Mouse (Mus musculus) embryonic facial prominence, embryonic 11.5 days (tissue): ENCODE results near the gene Cinp. TPM values are rescaled to one million over a fixed set of nuclear protein-coding genes. Genes with fewer than 3 reads are reported as not detected.

Experiments used
- ATAC-seq: fragments of 200-750 bp; cut with Nextera tagmentation; replicated peaks from 2 replicates; pipeline ENCODE4 v1.8.0; 2017; ENCODE audit warnings: low read depth; ENCODE audit not compliant: insufficient number of reproducible peaks, low FRiP score, low TSS enrichment
- DNase-seq: peaks from one replicate; pipeline ENCODE4 v3.0.0-alpha.2; 2015; ENCODE audit warnings: low spot score
- H3K27ac ChIP-seq: fragments of 300-500 bp; sonication (generic); replicated peaks from 2 replicates; pipeline ENCODE4 v1.5.1; 2014; ENCODE audit warnings: mild to moderate bottlenecking, low read depth, low read length, control low read depth
- H3K27me3 ChIP-seq: fragments of 300-500 bp; sonication (generic); 2 replicates; pipeline ENCODE4 v1.6.1; 2014; ENCODE audit warnings: mild to moderate bottlenecking, low read length, moderate library complexity, mixed read lengths; ENCODE audit not compliant: control insufficient read depth, insufficient read depth
- H3K36me3 ChIP-seq: fragments of 300-500 bp; sonication (generic); replicated peaks from 2 replicates; pipeline ENCODE4 v1.6.1; 2014; ENCODE audit warnings: low read depth, mild to moderate bottlenecking, low read length, moderate library complexity, mixed read lengths; ENCODE audit not compliant: control insufficient read depth, insufficient read depth
- H3K4me1 ChIP-seq: fragments of 300-500 bp; sonication (generic); 2 replicates; pipeline ENCODE4 v1.6.1; 2014; ENCODE audit warnings: low read length, mixed read lengths; ENCODE audit not compliant: control insufficient read depth, insufficient read depth
- H3K4me2 ChIP-seq: fragments of 300-500 bp; sonication (generic); 2 replicates; pipeline ENCODE4 v1.6.1; 2014; ENCODE audit warnings: low read depth, mild to moderate bottlenecking, control low read depth, low read length, moderate library complexity
- H3K4me3 ChIP-seq: fragments of 300-500 bp; sonication (generic); 2 replicates; pipeline ENCODE4 v1.5.1; 2014; ENCODE audit warnings: low read depth, low read length, control low read depth
- H3K9ac ChIP-seq: fragments of 300-500 bp; sonication (generic); replicated peaks from 2 replicates; pipeline ENCODE4 v1.6.1; 2014; ENCODE audit warnings: mild to moderate bottlenecking, control low read depth, low read length
- H3K9me3 ChIP-seq: fragments of 300-500 bp; sonication (generic); replicated peaks from 2 replicates; pipeline ENCODE4 v1.6.1; 2016; ENCODE audit warnings: mild to moderate bottlenecking, low read length, inconsistent platforms, mixed read lengths; ENCODE audit not compliant: control insufficient read depth
- WGBS: fragments of 180-500 bp; shearing (Covaris S2); extraction: QIAGEN DNeasy Blood & Tissue Kit; methylation state at CpG from one replicate; pipeline ENCODE4 v1.1.7; 2014; 5-methylcytosine and 5-hydroxymethylcytosine counted together
- polyA plus RNA-seq: library from polyadenylated mRNA; unstranded; fragments of >200 nt; fragmentation: Nextera tagmentation; extraction: Ambion mirVana; gene quantifications from 2 replicates; pipeline ENCODE4 v1.2.1, GENCODE M21; 2014

Gene Cinp
- polyA plus RNA-seq, 1 experiment from 2014 or later: 92.2 TPM

GRCm38 (mm10) chr12:110846191-110846765, 42.7 kb downstream of the Cinp start:
- Histone ChIP-seq H3K9me3 (no peaks in the 10 kb centered on the region), H3K36me3 (no peaks in the 10 kb centered on the region), H3K4me3 (peak overlapping the region; percentile 34), H3K27ac (no peak overlapping the region), H3K4me1 (peaks cover 4% of the 10 kb centered on the region), H3K4me2 (peak overlapping the region; percentile 66; the same call in 1 of the 2 replicates), H3K9ac (peak overlapping the region; percentile 48), H3K27me3 (0 out of 2 replicates have a peak, but pooled peaks cover 2% of the 10 kb centered on the region)
- DNase-seq: no peak
- WGBS: 69% methylated on average over 6 of the region's 6 CpGs
- ATAC-seq: no peak

- peak overlapping the region; percentile 66 for H3K4me2 ChIP-seq
- H3K4me3 ChIP-seq: peak overlapping the region; percentile 34
- no peak overlapping the region for H3K27ac ChIP-seq
- ATAC-seq: peak; percentile 89
- H3K27me3 ChIP-seq: 0 out of 2 replicates have a peak, but pooled peaks cover 2% of the 10 kb centered on the region
- H3K9ac ChIP-seq: peak overlapping the region; percentile 53
- no peaks in the 10 kb centered on the region for H3K36me3 ChIP-seq
- H3K9me3 ChIP-seq: no peaks in the 10 kb centered on the region
- H3K4me1 ChIP-seq: peaks cover 4% of the 10 kb centered on the region
- WGBS: under 1% methylated on average over 36 of the region's 36 CpGs
- peak; percentile 94 for DNase-seq
Observed at GRCm38 (mm10) chr12:110845131-110845880, 43.6 kb downstream of the Cinp start.

DNA sequence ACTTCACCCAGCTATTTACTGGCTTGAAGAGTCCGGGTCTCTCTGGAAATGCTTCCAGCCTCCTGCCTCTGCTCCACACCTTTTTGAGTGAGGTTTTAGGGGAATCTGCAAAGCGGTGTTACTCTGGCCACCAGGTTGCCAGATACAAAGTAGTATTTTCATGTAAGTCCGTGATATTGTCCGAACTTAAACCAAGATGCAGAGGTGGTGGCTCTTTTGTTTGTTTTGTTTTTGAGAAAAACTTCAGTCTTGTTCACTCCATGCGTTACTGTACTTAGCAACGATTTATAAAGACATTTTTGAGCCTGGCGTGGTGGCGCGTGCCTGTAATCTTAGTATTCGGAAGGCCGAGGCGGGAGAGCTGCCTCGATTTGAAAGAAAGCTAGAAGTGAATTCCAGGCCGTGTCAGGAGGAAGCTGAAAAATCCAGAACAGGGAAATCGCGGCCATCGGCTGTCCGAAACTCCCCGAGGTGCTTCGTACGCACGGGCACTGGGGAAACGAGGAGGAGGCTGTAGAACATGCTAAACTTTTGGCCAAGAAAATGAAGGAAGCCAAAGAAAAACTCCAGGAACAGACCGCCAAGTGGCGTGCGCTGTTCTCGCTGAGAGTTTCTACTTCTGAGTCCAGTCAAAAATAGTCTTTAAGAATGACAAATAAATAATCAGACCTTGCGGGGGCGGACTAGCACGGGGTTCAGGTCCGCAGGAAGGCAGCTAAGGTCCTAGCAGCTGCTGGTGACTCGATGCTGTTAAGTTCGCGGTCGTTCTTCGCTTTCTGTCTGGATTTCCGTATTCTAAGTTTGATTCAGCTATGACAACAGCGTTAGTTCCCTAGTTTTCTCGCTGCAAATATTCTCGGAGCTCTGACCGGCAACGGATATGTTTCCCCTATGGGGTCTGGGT, 44.5 kb downstream of the Cinp start:
- DNase-seq: peak; percentile 14
- Histone ChIP-seq H3K9me3 (no peaks in the 10 kb centered on the region), H3K4me2 (peak overlapping the region; percentile 66), H3K27ac (no peak overlapping the region), H3K36me3 (no peaks in the 10 kb centered on the region), H3K9ac (peak overlapping the region; percentile 53), H3K4me3 (peak overlapping the region; percentile 34), H3K4me1 (peaks cover 4% of the 10 kb centered on the region), H3K27me3 (0 out of 2 replicates have a peak, but pooled peaks cover 2% of the 10 kb centered on the region)
- no peak; the same call in 1 of the 2 replicates for ATAC-seq
- 1% methylated on average over 42 of the region's 42 CpGs for WGBS

- DNase-seq: peak; percentile 88
- peak overlapping the region; percentile 66 for H3K4me2 ChIP-seq
- 18% methylated on average over 32 of the region's 32 CpGs for WGBS
- H3K4me1 ChIP-seq: peaks cover 4% of the 10 kb centered on the region
- no peaks in the 10 kb centered on the region for H3K36me3 ChIP-seq
- 0 out of 2 replicates have a peak, but pooled peaks cover 2% of the 10 kb centered on the region for H3K27me3 ChIP-seq
- no peak for ATAC-seq
- H3K9me3 ChIP-seq: no peaks in the 10 kb centered on the region
- no peak overlapping the region for H3K27ac ChIP-seq
- peak overlapping the region; percentile 34 for H3K4me3 ChIP-seq
- H3K9ac ChIP-seq: peak overlapping the region; percentile 53
Observed at GRCm38 (mm10) chr12:110843194-110844048, 45.5 kb downstream of the Cinp start.

GRCm38 (mm10) chr12:110841731-110842493, 47.0 kb downstream of the Cinp start:
- no peak overlapping the region for H3K27ac ChIP-seq
- H3K9ac ChIP-seq: no peak overlapping the region
- 64% methylated on average over 5 of the region's 5 CpGs for WGBS
- ATAC-seq: no peak
- no peak overlapping the region for H3K4me3 ChIP-seq
- H3K9me3 ChIP-seq: no peaks in the 10 kb centered on the region
- H3K36me3 ChIP-seq: no peaks in the 10 kb centered on the region
- DNase-seq: no peak
- peaks cover 4% of the 10 kb centered on the region for H3K4me1 ChIP-seq
- H3K27me3 ChIP-seq: 0 out of 2 replicates have a peak, but pooled peaks cover 2% of the 10 kb centered on the region
- H3K4me2 ChIP-seq: no peak overlapping the region

DNA sequence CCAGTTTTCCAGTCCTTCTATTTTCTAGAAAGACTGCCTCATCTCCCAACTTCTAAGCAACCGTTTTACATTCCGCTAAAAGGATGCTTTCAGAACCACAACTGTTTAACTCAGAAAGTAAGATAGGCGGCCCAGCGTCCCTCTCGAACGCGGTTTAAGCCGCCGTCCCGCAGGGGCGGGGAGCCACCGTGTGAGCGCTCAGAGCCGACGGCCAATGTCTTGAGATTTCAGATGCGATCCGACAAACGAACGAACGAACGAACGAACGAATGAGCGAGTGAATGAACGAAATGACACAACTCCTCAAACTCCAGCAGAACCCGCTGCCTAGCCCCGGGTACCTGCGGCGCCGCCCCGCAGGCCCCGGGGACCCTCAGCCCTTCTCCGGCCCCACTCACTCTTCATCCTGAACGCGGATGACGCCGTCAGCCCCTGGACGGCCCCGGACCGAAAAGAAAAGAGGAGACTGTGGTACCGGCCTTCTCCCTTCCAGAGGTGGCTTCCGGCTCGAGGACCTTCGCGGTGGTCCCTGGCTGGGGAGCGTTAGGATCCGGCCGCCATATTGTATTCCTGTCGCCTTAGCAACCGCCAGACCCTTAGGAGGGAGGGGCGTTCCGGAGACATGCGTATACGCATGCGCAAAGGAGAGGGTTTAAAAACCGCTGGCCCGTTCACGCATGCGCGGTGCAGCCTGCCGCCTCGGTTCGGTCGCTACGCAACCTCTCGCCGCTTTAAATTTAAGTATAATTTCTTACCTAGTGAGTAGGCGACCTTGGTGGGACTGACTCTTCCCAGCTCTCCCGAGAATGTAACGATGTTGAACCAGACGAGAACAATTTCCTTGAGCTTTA, 48.4 kb downstream of the Cinp start, which contains the start of gene Mok:
Gene Mok (minus strand): TSS at position 592 of the 851 bp plus-strand sequence.
- H3K27me3 ChIP-seq: 0 out of 2 replicates have a peak, but pooled peaks cover 2% of the 10 kb centered on the region
- peak within 1 kb of the TSS; percentile 76 for H3K4me3 ChIP-seq
- no peaks in the 10 kb centered on the region; the same call in 1 of the 2 replicates for H3K4me1 ChIP-seq
- H3K27ac ChIP-seq: no peak within 1 kb of the TSS
- under 1% methylated on average over 71 of the region's 71 CpGs for WGBS
- no peaks in the 10 kb centered on the region for H3K9me3 ChIP-seq
- peak; percentile 98 for DNase-seq
- H3K4me2 ChIP-seq: peak within 1 kb of the TSS; percentile 57
- H3K9ac ChIP-seq: peak within 1 kb of the TSS; percentile 64
- H3K36me3 ChIP-seq: no peaks in the 10 kb centered on the region
- peak; percentile 50 for ATAC-seq
